Mouse (Mus musculus) bone marrow macrophage, adult 2 months (primary cell): ENCODE data around the gene Sec16a.

Experiments
- CTCF ChIP-seq: IDR thresholded peaks from 2 replicates; pipeline ENCODE4 v1.5.1; 2012; ENCODE audit warnings: low read depth, mild to moderate bottlenecking, low read length, moderate library complexity
- POLR2A ChIP-seq: IDR thresholded peaks from 2 replicates; pipeline ENCODE4 v1.6.1; 2012; ENCODE audit warnings: mild to moderate bottlenecking, low read depth, low read length, borderline replicate concordance

GRCm38 (mm10) chr2:26486835-26487321 is 41.9 kb upstream of the Sec16a start:
- TF ChIP-seq POLR2A: no peak
- no peak for TF ChIP-seq CTCF
